Mouse (Mus musculus) olfactory bulb, adult 2 months (tissue): ENCODE results near the gene Ebf3.

Source experiments
- CTCF ChIP-seq: fragments of 200-500 bp; IDR thresholded peaks from 2 replicates; pipeline ENCODE4 v1.5.1; 2012; ENCODE audit warnings: low read depth, mild to moderate bottlenecking, low read length, moderate library complexity; ENCODE audit not compliant: insufficient read depth
- POLR2A ChIP-seq: fragments of 200-500 bp; IDR thresholded peaks from 2 replicates; pipeline ENCODE4 v1.6.1; 2012; ENCODE audit warnings: mild to moderate bottlenecking, low read depth, low read length, moderate library complexity; ENCODE audit not compliant: insufficient read depth

DNA sequence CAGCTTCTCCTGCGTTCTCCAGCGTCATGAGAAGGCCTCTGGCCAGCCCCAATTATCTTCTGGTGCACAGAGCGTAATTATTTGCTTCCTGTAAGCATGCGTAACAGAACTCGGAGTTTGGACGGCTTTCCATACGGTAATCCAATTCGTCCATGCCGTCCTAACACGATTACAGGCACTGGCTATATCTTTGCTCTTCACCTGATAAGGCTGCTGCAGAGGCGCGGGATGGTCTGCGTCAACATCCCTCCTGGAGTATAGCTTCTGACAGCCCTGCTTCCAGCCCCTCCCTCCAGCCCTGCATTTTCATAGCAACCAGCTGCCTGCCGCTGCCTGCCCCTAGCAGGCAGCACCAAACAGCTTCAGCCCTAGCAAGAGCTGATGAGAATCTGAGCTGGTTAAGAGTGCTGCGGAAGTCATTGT lies 12.9 kb downstream of the Ebf3 start:
- no peak for TF ChIP-seq POLR2A
- TF ChIP-seq CTCF = no peak
